Mouse (Mus musculus): ENCODE measurements at regions not wholly inside any gene's neighbourhood (a gene's known extent, or its start where the extent isn't known, plus 50 kb on each side); places are given as distances from the start of the nearest gene placed in this dataset.

DNA sequence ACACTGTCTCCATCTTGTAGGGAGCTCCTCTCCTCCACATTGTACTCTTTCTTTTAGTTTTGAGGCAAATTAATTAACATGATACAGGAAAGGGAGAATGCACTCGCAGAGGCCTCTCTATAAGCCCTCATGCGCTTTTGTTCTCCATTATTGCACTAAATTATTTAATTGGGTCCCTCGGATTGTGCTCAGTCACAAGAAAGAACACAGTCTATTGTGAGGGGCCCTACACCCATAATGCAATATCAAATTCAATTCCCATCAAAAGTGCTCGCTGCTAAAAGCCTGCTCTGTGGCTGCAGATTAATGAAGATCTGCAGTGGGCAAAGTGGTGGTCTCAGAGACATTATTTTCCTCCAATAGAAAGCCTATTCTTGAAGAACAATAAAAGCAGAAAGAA lies 99.8 kb downstream of the Gm9376 start:
- TF ChIP-seq CTCF (conservative IDR thresholded peaks at IDR 0.05 in 1 of 2, IDR thresholded peaks at IDR 0.05 in 1 of 2; ENCODE audit: low read depth in 2 of 2, low read length in 2 of 2): no peak
- no peak for TF ChIP-seq POLR2A (IDR thresholded peaks at IDR 0.05; ENCODE audit: low read depth, low read length)
